Mouse (Mus musculus) lung, adult 2 months (tissue): Measurements from ENCODE around the gene Ifi205.
"Not testable (repeated sequence)": the region's sequence is repeated elsewhere in the genome, so short reads cannot be mapped to it uniquely, and the experiment has no call there.

Experiments used
- CTCF ChIP-seq: fragments of 200-500 bp; IDR thresholded peaks from 2 replicates; pipeline ENCODE4 v1.5.1; 2011; ENCODE audit warnings: mild to moderate bottlenecking, low read length, control low read depth; ENCODE audit not compliant: insufficient read depth
- POLR2A ChIP-seq: fragments of 200-500 bp; IDR thresholded peaks from 2 replicates; pipeline ENCODE4 v1.6.1; 2011; ENCODE audit warnings: low read depth, mild to moderate bottlenecking, control low read depth, low read length, borderline replicate concordance; ENCODE audit errors: extremely low read depth

DNA sequence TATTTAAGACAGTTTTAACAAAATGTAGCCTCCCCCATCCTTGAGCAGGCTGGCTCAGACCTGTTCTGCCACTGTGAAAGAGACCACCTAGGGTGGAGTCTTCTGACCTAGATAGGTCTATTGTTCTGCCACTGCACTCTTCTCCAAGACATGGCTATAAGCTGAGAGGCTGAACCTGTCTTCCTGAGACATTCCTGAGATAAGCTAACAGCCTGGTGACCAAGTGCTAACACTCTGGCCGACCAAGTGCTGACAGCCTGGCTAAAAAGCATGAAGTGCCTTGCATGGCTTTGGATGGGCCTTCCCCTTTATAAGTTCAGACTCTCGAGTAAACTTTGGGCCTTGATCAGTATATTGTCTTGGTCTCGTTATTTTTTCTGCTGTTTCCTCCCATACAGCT, 50.6 kb downstream of the Ifi205 start:
- TF ChIP-seq CTCF, POLR2A: not testable (repeated sequence)
